Mouse (Mus musculus): ENCODE results near the gene Vwce. TPM values are rescaled to one million over a fixed set of nuclear protein-coding genes. Genes with fewer than 3 reads are reported as not detected.

Vwce gene
- 0.23 TPM in 1 of 2 replicates, not detected in the other for total RNA-seq (2015)
- not detected in 2 replicates for total RNA-seq (2017)

GRCm38 (mm10) chr19:10634106-10634871 lies at the start of gene Vwce:
TSS of gene Vwce (plus strand) at chr19:10634213.
- ATAC-seq (ENCODE audit: poor library complexity, severe bottlenecking): peak; percentile 33; the same call in 1 of the 2 replicates

GRCm38 (mm10) chr19:10585112-10585511 lies 48.9 kb upstream of the Vwce start:
- ATAC-seq (ENCODE audit: poor library complexity, severe bottlenecking): no peak

GRCm38 (mm10) chr19:10587231-10587630 lies 46.8 kb upstream of the Vwce start:
- peak; percentile 66 for ATAC-seq (ENCODE audit: poor library complexity, severe bottlenecking)

- ATAC-seq (ENCODE audit: poor library complexity, severe bottlenecking): peak; percentile 71
Observed at GRCm38 (mm10) chr19:10589127-10589857, 44.7 kb upstream of the Vwce start.

GRCm38 (mm10) chr19:10590301-10590700 lies 43.7 kb upstream of the Vwce start:
- ATAC-seq (ENCODE audit: poor library complexity, severe bottlenecking): no peak

GRCm38 (mm10) chr19:10591659-10592377 lies 42.2 kb upstream of the Vwce start:
- ATAC-seq (ENCODE audit: poor library complexity, severe bottlenecking): no peak

- ATAC-seq (ENCODE audit: poor library complexity, severe bottlenecking): 0 out of 2 replicates have a peak, but pooled peaks have one; percentile 31
Observed at GRCm38 (mm10) chr19:10598188-10598587, 35.8 kb upstream of the Vwce start.

GRCm38 (mm10) chr19:10599648-10600047 lies 34.4 kb upstream of the Vwce start:
- ATAC-seq (ENCODE audit: poor library complexity, severe bottlenecking): no peak

- no peak for ATAC-seq (ENCODE audit: poor library complexity, severe bottlenecking)
Observed at GRCm38 (mm10) chr19:10602247-10602769, 31.7 kb upstream of the Vwce start.

GRCm38 (mm10) chr19:10602787-10603186 lies 31.2 kb upstream of the Vwce start:
- peak; percentile 58 for ATAC-seq (ENCODE audit: poor library complexity, severe bottlenecking)

- no peak for ATAC-seq (ENCODE audit: poor library complexity, severe bottlenecking)
Observed at GRCm38 (mm10) chr19:10603660-10604523, 30.1 kb upstream of the Vwce start.

- no peak for ATAC-seq (ENCODE audit: poor library complexity, severe bottlenecking)
Observed at GRCm38 (mm10) chr19:10604534-10604933, 29.5 kb upstream of the Vwce start.

GRCm38 (mm10) chr19:10605293-10605900 lies 28.6 kb upstream of the Vwce start, which contains the start of the genes Ddb1 and Tkfc:
TSS of gene Ddb1 (plus strand) at chr19:10605327.
TSS of gene Tkfc (minus strand) at chr19:10605654.
- peak; percentile 93 for ATAC-seq (ENCODE audit: poor library complexity, severe bottlenecking)

GRCm38 (mm10) chr19:10605901-10606622 lies 28.0 kb upstream of the Vwce start:
- ATAC-seq (ENCODE audit: poor library complexity, severe bottlenecking): no peak

GRCm38 (mm10) chr19:10608573-10609240 lies 25.3 kb upstream of the Vwce start:
- ATAC-seq (ENCODE audit: poor library complexity, severe bottlenecking): no peak

GRCm38 (mm10) chr19:10634872-10635318 lies 882 bp downstream of the Vwce start:
- ATAC-seq (ENCODE audit: poor library complexity, severe bottlenecking): peak; percentile 43

GRCm38 (mm10) chr19:10637840-10638239 lies 3.8 kb downstream of the Vwce start:
- no peak for ATAC-seq (ENCODE audit: poor library complexity, severe bottlenecking)

GRCm38 (mm10) chr19:10640080-10640479 lies 6.1 kb downstream of the Vwce start:
- no peak for ATAC-seq (ENCODE audit: poor library complexity, severe bottlenecking)

All from megakaryocyte, adult 5-6 weeks (primary cell).